Comparison of ENCODE assay signal across 9 mouse cellular contexts in genomic region chrX:133734984-133735383, GRCm38 (mm10). TPM values are rescaled to one million over a fixed set of nuclear protein-coding genes. Genes with fewer than 3 reads are reported as not detected.
DNase-seq lines count a peak whose midpoint lies in the region; ATAC-seq and TF ChIP-seq lines count a peak whose summit lies in the region.
"Had no signal": no experiment of that assay in that cellular context is flagged by ENCODE, and none has a peak within 500 bp of the region (broad histone marks: within the 10 kb centered on the region; RNA-seq: fewer than 3 reads in every experiment).

No protein-coding gene starts in this region.

- no peak for ATAC-seq in midbrain, embryonic 11.5 days (ENCODE audit: low FRiP score)
- no peak for ATAC-seq in midbrain, embryonic 16.5 days
- no peak for ATAC-seq in neural tube, embryonic 11.5 days (ENCODE audit: insufficient read depth, low FRiP score, low TSS enrichment)

- 39% methylated on average over 6 of the region's 6 CpGs for WGBS in midbrain, embryonic 11.5 days
- 58% methylated on average over 6 of the region's 6 CpGs for WGBS in midbrain, embryonic 16.5 days
- WGBS in neural tube, embryonic 11.5 days: 41% methylated on average over 6 of the region's 6 CpGs

- no peak overlapping the region for H3K4me3 ChIP-seq in midbrain, embryonic 11.5 days (ENCODE audit: low read depth, low read length)
- H3K4me3 ChIP-seq in midbrain, embryonic 16.5 days (ENCODE audit: low read depth, low read length): no peak overlapping the region
- H3K4me3 ChIP-seq in cortical plate, adult 2 months (ENCODE audit: insufficient read depth, low read length): no peak overlapping the region
- no peak overlapping the region for H3K4me3 ChIP-seq in neural tube, embryonic 11.5 days (ENCODE audit: low read depth, low read length)
- H3K4me3 ChIP-seq: neural tube, embryonic 12.5 days had no signal

- no peaks in the 10 kb centered on the region for H3K9me3 ChIP-seq in midbrain, embryonic 11.5 days (ENCODE audit: control insufficient read depth, low read length)
- H3K9me3 ChIP-seq in midbrain, embryonic 16.5 days (replicated peaks; ENCODE audit: control insufficient read depth, low read length, poor library complexity, severe bottlenecking): no peaks in the 10 kb centered on the region
- H3K9me3 ChIP-seq in neural tube, embryonic 11.5 days (ENCODE audit: control insufficient read depth, low read length): no peaks in the 10 kb centered on the region
- H3K9me3 ChIP-seq: neural tube, embryonic 12.5 days had no signal

- no peaks in the 10 kb centered on the region for H3K36me3 ChIP-seq in midbrain, embryonic 11.5 days (ENCODE audit: control insufficient read depth, insufficient read depth, low read length)
- no peaks in the 10 kb centered on the region for H3K36me3 ChIP-seq in midbrain, embryonic 16.5 days (ENCODE audit: control insufficient read depth, insufficient read depth, low read length)
- no peaks in the 10 kb centered on the region for H3K36me3 ChIP-seq in neural tube, embryonic 11.5 days (ENCODE audit: control insufficient read depth, insufficient read depth, low read length)
- H3K36me3 ChIP-seq: neural tube, embryonic 12.5 days had no signal

- H3K27ac ChIP-seq in midbrain, embryonic 11.5 days (ENCODE audit: low read depth, low read length): no peak overlapping the region
- H3K27ac ChIP-seq in midbrain, embryonic 16.5 days (ENCODE audit: low read length): no peak overlapping the region
- no peak overlapping the region for H3K27ac ChIP-seq in cortical plate, adult 2 months (ENCODE audit: insufficient read depth, low read length)
- H3K27ac ChIP-seq in neural tube, embryonic 11.5 days (ENCODE audit: low read depth, low read length): no peak overlapping the region
- H3K27ac ChIP-seq: neural tube, embryonic 12.5 days had no signal

- H3K4me1 ChIP-seq in midbrain, embryonic 11.5 days (ENCODE audit: control insufficient read depth, insufficient read depth, low read length): no peaks in the 10 kb centered on the region
- H3K4me1 ChIP-seq in midbrain, embryonic 16.5 days (ENCODE audit: control insufficient read depth, insufficient read depth, low read length): no peaks in the 10 kb centered on the region
- H3K4me1 ChIP-seq in cortical plate, adult 2 months (ENCODE audit: control insufficient read depth, insufficient read depth, low read length): no peaks in the 10 kb centered on the region
- H3K4me1 ChIP-seq in neural tube, embryonic 11.5 days (ENCODE audit: control insufficient read depth, insufficient read depth, low read length): no peaks in the 10 kb centered on the region
- H3K4me1 ChIP-seq: neural tube, embryonic 12.5 days had no signal

- no peaks in the 10 kb centered on the region for H3K27me3 ChIP-seq in midbrain, embryonic 11.5 days (ENCODE audit: control insufficient read depth, insufficient read depth, low read length)
- H3K27me3 ChIP-seq in midbrain, embryonic 16.5 days (ENCODE audit: control insufficient read depth, insufficient read depth, low read depth, low read length): no peaks in the 10 kb centered on the region
- no peaks in the 10 kb centered on the region for H3K27me3 ChIP-seq in neural tube, embryonic 11.5 days (ENCODE audit: control insufficient read depth, insufficient read depth, low read length)
- H3K27me3 ChIP-seq: neural tube, embryonic 12.5 days had no signal

- no peak overlapping the region for H3K4me2 ChIP-seq in midbrain, embryonic 11.5 days
- no peak overlapping the region for H3K4me2 ChIP-seq in midbrain, embryonic 16.5 days (ENCODE audit: low read length)
- H3K4me2 ChIP-seq in neural tube, embryonic 11.5 days (ENCODE audit: low read depth): no peak overlapping the region
- H3K4me2 ChIP-seq: neural tube, embryonic 12.5 days had no signal

- peak; percentile 40 for TF ChIP-seq CTCF in cortical plate, adult 2 months (IDR thresholded peaks at IDR 0.05; ENCODE audit: extremely low read depth, insufficient read depth, low read length)

- DNase-seq in cerebellum, postnatal 14 days: peak; percentile 8 to 23
- DNase-seq in cerebellum, adult 9-11 months: no peak
- DNase-seq in midbrain, embryonic 11.5 days (ENCODE audit: low spot score, missing footprints): peak; percentile 83
- DNase-seq in kidney, postnatal 25 days: peak; percentile 23 to 34
- peak; percentile 22 for DNase-seq in neural tube, embryonic 11.5 days (ENCODE audit: low spot score)
- no peak for DNase-seq in MN1 (ENCODE audit: low spot score)

- H3K9ac ChIP-seq in midbrain, embryonic 11.5 days (ENCODE audit: low read length): no peak overlapping the region
- no peak overlapping the region for H3K9ac ChIP-seq in midbrain, embryonic 16.5 days (ENCODE audit: low read depth, low read length)
- H3K9ac ChIP-seq in neural tube, embryonic 11.5 days (ENCODE audit: low read length): no peak overlapping the region
- H3K9ac ChIP-seq: neural tube, embryonic 12.5 days had no signal

- no peak for TF ChIP-seq POLR2A in cortical plate, adult 2 months (IDR thresholded peaks at IDR 0.05; ENCODE audit: extremely low read depth, insufficient read depth, low read length)

RNA-seq across cellular contexts. Expression of gene Pcdh19, which starts 46.2 kb away (rescaled TPM):
- polyA plus RNA-seq in midbrain, embryonic 11.5 days (2014; fragmentation: Nextera tagmentation; extraction: Ambion mirVana): 3.8 and 4.5 TPM in 2 replicates
- 26.3 and 29.1 TPM in 2 replicates for polyA plus RNA-seq in midbrain, embryonic 16.5 days (2015; fragmentation: Nextera tagmentation; extraction: Ambion mirVana)
- 10.9 and 11.4 TPM in 2 replicates for polyA plus RNA-seq in cortical plate, adult 2 months (2012; rRNA removed)
- polyA plus RNA-seq in neural tube, embryonic 11.5 days (2014; fragmentation: Nextera tagmentation; extraction: Ambion mirVana): 3.4 and 4.0 TPM in 2 replicates

Comparison
In these comparisons a context has a peak if more than half of its experiments do, and no peak if none do; other contexts are left out.
1. DNase-seq: peak in cerebellum, postnatal 14 days (2 of 2), midbrain, embryonic 11.5 days (single experiment), kidney, postnatal 25 days (2 of 2) and neural tube, embryonic 11.5 days (single experiment); none in cerebellum, adult 9-11 months (single experiment) and MN1 (single experiment).